Mouse (Mus musculus): ENCODE results near the gene Ccdc180.

DNA sequence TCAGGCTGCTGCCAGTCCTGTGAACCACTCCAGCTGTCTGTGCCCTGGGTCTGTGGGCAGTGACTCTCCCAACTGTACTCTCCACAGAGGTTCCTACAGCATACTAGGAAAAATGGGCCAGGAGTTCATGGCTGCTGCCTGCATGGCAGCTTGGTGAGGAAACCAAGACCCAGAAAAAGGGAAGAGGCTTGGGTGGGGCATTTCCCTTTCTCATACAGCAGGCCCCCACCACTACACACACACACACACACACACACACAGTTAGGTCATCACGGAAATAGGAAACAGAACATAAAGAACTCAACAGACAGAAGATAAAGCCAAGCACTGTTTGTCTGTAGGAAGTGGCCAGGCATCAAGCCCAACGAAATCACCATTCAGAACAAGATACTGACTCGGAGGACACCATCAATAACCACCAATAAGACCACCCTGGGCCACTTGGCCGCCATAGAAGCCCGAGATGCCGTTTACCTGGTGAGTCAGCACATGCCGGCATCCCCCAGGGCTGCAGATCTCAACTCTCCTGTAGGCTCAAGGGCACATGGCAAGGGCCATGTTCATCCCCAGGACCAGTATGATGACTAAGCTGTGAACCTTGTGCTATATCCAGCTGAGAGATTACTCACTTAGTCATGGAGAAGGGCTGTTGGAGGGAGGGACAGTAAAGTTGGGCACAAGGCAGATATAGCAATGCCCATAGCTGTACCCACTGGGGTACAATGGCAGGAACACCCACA is 59.2 kb downstream of the Ccdc180 start:
- no peak for TF ChIP-seq ZC3H11A (IDR thresholded peaks at IDR 0.05; ENCODE audit: borderline replicate concordance, low read depth, low read length)
- no peak for TF ChIP-seq HCFC1 (IDR thresholded peaks at IDR 0.05; ENCODE audit: borderline replicate concordance, insufficient read depth, low read length)
- no peak for TF ChIP-seq MAFK (IDR thresholded peaks at IDR 0.05; ENCODE audit: insufficient read depth, low read depth, low read length)
- no peak for TF ChIP-seq ZNF384 (IDR thresholded peaks at IDR 0.05; ENCODE audit: low read depth, low read length)
